Mouse (Mus musculus) embryonic fibroblast, embryonic 13.5 days (primary cell): ENCODE measurements around the gene Anks1b.

Experiments used
- CTCF ChIP-seq: IDR thresholded peaks from 2 replicates; pipeline ENCODE4 v1.5.1; 2011; ENCODE audit warnings: mild to moderate bottlenecking, control low read depth, low read length, moderate library complexity, borderline replicate concordance; ENCODE audit not compliant: insufficient read depth
- POLR2A ChIP-seq: IDR thresholded peaks from 2 replicates; pipeline ENCODE4 v1.6.1; 2011; ENCODE audit warnings: low read depth, mild to moderate bottlenecking, control low read depth, low read length, moderate library complexity

- TF ChIP-seq CTCF (no peak), POLR2A (no peak)
Observed at GRCm38 (mm10) chr10:90380062-90380461, 506.8 kb downstream of the Anks1b start.
